Mouse (Mus musculus) testis, adult 2 months (tissue): ENCODE data around the gene Pbp2. TPM values are rescaled to one million over a fixed set of nuclear protein-coding genes. Genes with fewer than 3 reads are reported as not detected.

Source experiments
- H3K27ac ChIP-seq: fragments of 200-500 bp; 2 replicates; pipeline ENCODE4 v1.5.1; 2012; ENCODE audit warnings: low read depth, low read length; ENCODE audit not compliant: control insufficient read depth, insufficient read depth
- H3K27me3 ChIP-seq: fragments of 200-500 bp; 2 replicates; pipeline ENCODE4 v1.6.1; 2012; ENCODE audit warnings: mild to moderate bottlenecking, low read length, moderate library complexity; ENCODE audit not compliant: control insufficient read depth, insufficient read depth
- H3K36me3 ChIP-seq: fragments of 200-500 bp; 2 replicates; pipeline ENCODE4 v1.6.1; 2012; ENCODE audit warnings: mild to moderate bottlenecking, low read length; ENCODE audit not compliant: control insufficient read depth, insufficient read depth
- H3K4me1 ChIP-seq: fragments of 200-500 bp; 2 replicates; pipeline ENCODE4 v1.6.1; 2012; ENCODE audit warnings: low read length; ENCODE audit not compliant: control insufficient read depth, insufficient read depth
- H3K4me3 ChIP-seq: fragments of 200-500 bp; 2 replicates; pipeline ENCODE4 v1.5.1; 2012; ENCODE audit warnings: low read depth, mild to moderate bottlenecking, low read length, moderate library complexity, mixed read lengths; ENCODE audit not compliant: control insufficient read depth
- CTCF ChIP-seq: fragments of 200-500 bp; IDR thresholded peaks from 2 replicates; pipeline ENCODE4 v1.5.1; 2012; ENCODE audit warnings: low read depth, mild to moderate bottlenecking, inconsistent platforms, low read length, moderate library complexity; ENCODE audit not compliant: control insufficient read depth, insufficient read depth, insufficient replicate concordance
- POLR2A ChIP-seq: fragments of 200-500 bp; IDR thresholded peaks from 2 replicates; pipeline ENCODE4 v1.6.1; 2012; ENCODE audit warnings: low read depth, mild to moderate bottlenecking, inconsistent platforms, low read length, moderate library complexity; ENCODE audit not compliant: control insufficient read depth
- polyA plus RNA-seq: library from polyadenylated mRNA; depleted of rRNA; stranded (reverse); fragments of >200 nt; gene quantifications from 2 replicates; pipeline ENCODE4 v1.2.3, GENCODE M21; 2012; rRNA removed

The Pbp2 gene
- polyA plus RNA-seq, result 232 and 235 TPM in 2 replicates

GRCm38 (mm10) chr6:135310305-135310704, at the start of gene Pbp2:
TSS of gene Pbp2 (minus strand) at chr6:135310405.
- Histone ChIP-seq H3K4me1 (peaks cover 7% of the 10 kb centered on the region), H3K27me3 (no peaks in the 10 kb centered on the region), H3K36me3 (no peaks in the 10 kb centered on the region), H3K4me3 (peak within 1 kb of the TSS; percentile 95), H3K27ac (peak within 1 kb of the TSS; percentile 94)
- TF ChIP-seq POLR2A, result peak; percentile 71
- TF ChIP-seq CTCF, result no peak

DNA sequence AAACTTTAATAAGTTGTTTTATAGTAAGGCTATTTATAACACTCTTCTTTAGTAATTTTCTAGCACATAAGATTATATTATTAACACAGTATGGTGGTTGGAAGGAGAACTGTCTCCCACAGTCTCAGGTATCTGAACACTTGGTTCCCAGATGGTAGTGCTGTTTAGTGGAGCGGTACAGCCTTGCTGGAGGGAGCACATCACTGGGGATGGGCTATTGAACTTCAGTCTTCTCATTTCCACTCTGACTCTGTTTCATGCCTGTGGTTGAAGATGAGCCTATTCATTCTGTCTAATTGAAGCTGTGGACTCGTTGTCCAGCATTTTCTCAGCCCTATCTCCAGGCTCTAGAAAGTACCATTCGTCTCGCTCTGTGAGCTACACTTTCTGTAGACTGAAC, 44.7 kb upstream of the Pbp2 start:
- Histone ChIP-seq H3K36me3 (no peaks in the 10 kb centered on the region), H3K27me3 (no peaks in the 10 kb centered on the region), H3K4me1 (no peaks in the 10 kb centered on the region), H3K4me3 (no peak overlapping the region), H3K27ac (no peak overlapping the region)
- no peak for TF ChIP-seq CTCF
- TF ChIP-seq POLR2A, result no peak

DNA sequence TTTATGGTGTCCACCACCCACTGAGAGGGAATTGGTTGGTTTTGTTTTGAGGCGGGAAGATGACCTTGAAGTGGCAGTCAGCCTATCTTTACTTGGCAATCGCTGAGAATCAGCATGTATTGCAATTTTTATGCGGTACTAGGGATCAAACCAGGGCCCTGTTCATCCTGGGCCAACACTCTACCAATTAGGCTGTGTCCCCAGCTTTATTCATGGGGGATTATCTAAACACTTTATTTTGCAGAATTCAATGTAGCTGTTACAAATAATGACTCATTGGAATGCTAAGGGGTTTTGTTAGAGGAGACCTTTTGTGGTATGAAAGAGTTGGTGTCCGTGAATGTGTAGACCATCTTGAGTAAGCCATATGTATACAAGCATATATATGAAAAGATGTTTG, 42.3 kb upstream of the Pbp2 start:
- H3K27me3 ChIP-seq, result no peaks in the 10 kb centered on the region
- H3K36me3 ChIP-seq, result no peaks in the 10 kb centered on the region
- no peaks in the 10 kb centered on the region for H3K4me1 ChIP-seq
- H3K4me3 ChIP-seq, result no peak overlapping the region
- TF ChIP-seq CTCF, result no peak
- no peak for TF ChIP-seq POLR2A
- no peak overlapping the region for H3K27ac ChIP-seq

- Histone ChIP-seq H3K36me3 (no peaks in the 10 kb centered on the region), H3K4me1 (no peaks in the 10 kb centered on the region), H3K4me3 (no peak overlapping the region), H3K27ac (no peak overlapping the region), H3K27me3 (no peaks in the 10 kb centered on the region)
- TF ChIP-seq CTCF (no peak), POLR2A (no peak)
Observed at GRCm38 (mm10) chr6:135351638-135352302, 41.6 kb upstream of the Pbp2 start.

- H3K27ac ChIP-seq, result no peak overlapping the region
Observed at GRCm38 (mm10) chr6:135341076-135341378, 30.8 kb upstream of the Pbp2 start.

GRCm38 (mm10) chr6:135340355-135341075, 30.3 kb upstream of the Pbp2 start:
- TF ChIP-seq CTCF (no peak), POLR2A (no peak)
- H3K27me3 ChIP-seq, result no peaks in the 10 kb centered on the region
- no peaks in the 10 kb centered on the region for H3K4me1 ChIP-seq
- no peak overlapping the region for H3K4me3 ChIP-seq
- H3K27ac ChIP-seq, result no peak overlapping the region
- no peaks in the 10 kb centered on the region for H3K36me3 ChIP-seq

More at GRCm38 (mm10) chr6:135341076-135341378, 30.8 kb upstream of the Pbp2 start:
- H3K27me3 ChIP-seq, result no peaks in the 10 kb centered on the region
- no peaks in the 10 kb centered on the region for H3K36me3 ChIP-seq
- H3K4me3 ChIP-seq, result no peak overlapping the region
- TF ChIP-seq POLR2A, result no peak
- no peak for TF ChIP-seq CTCF
- H3K4me1 ChIP-seq, result no peaks in the 10 kb centered on the region

DNA sequence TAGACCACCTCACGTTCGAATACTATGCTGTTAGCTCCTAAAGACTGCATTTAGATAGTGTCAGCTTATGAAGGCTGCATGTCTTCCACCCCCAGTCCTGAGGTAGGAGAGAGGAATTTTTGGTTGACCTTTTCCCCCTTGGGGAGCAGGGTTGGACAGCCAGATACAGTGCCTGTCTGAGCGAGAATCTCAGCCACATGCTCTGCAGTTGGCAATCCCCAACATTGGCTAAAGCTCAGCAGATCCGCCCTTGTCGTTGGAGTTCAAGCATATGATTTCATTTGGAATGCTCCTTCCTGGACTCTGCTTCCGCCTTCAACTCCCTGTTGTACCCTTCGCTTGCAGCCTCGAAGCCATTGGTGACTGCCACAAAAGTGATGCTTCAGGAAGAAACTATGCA, 26.2 kb upstream of the Pbp2 start:
- H3K27ac ChIP-seq, result no peak overlapping the region
- peaks cover 13% of the 10 kb centered on the region for H3K4me1 ChIP-seq
- no peak for TF ChIP-seq CTCF
- TF ChIP-seq POLR2A, result no peak
- no peak overlapping the region for H3K4me3 ChIP-seq
- H3K36me3 ChIP-seq, result no peaks in the 10 kb centered on the region
- no peaks in the 10 kb centered on the region for H3K27me3 ChIP-seq
